Mouse (Mus musculus): Measurements from ENCODE around the gene Hes1.
A peak's percentile ranks its signal among the peaks of the same experiment; 100 is the strongest.
"Not testable (repeated sequence)": the region's sequence is repeated elsewhere in the genome, so short reads cannot be mapped to it uniquely, and the experiment has no call there.

The Hes1 gene

DNA sequence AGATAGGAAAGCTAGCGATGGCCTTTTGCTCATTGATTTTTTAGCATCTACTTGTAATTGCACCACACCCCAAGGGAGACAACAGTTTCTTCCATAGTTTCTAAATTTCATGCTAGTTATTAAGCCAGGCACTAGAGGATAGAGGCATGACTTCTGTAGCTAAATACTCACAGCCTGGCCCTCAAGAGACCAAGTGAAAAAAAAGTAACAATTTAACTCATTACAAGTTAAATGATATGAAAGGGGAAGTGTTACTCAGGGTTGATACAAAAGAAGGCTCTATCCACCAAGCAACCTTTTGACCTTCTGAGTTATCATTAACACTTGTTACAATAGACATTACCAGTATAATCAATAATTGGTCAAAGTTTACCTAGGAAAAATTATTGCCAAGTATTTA is 9.1 kb downstream of the Hes1 start:
- no peak for DNase-seq

DNA sequence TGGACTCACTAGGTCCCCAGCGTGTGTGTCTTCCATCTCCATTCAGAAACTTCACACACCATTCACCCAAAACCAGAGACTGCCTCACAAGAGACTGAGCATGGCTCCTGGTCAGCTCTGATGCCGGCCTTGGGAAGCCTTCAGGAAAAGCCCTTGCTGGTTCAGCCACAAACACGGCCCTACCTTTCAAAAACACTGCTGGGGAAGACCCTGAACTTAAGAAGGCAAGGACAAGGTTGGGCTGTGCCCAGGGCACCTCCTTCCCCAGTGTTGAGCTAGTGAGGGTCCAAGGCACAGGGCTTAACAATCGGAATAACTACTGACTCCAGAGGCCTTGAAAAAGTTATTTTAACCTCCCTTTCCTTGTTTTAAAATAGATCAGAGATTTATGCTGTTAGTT is 17.3 kb downstream of the Hes1 start:
- DNase-seq: no peak

DNA sequence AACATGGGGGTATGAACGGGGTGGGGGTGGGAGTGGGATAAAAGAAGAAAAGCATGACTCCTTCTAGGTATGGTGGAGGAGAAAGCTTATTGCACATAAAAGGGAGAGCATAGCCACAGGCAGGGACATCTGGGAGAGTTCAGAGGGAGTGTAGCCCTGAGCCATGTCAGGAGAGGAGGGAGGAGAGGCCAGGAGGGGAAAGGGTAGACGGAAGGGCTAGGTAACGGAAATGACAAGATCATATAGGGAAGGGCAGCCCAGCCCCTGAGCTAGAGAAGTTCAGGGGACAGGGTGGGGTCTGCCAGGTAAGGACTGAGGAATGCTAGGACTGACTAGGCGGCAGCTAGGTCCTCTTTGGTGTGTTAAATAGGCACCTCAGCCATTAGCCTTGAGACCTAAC is 17.8 kb downstream of the Hes1 start:
- no peak for DNase-seq

DNA sequence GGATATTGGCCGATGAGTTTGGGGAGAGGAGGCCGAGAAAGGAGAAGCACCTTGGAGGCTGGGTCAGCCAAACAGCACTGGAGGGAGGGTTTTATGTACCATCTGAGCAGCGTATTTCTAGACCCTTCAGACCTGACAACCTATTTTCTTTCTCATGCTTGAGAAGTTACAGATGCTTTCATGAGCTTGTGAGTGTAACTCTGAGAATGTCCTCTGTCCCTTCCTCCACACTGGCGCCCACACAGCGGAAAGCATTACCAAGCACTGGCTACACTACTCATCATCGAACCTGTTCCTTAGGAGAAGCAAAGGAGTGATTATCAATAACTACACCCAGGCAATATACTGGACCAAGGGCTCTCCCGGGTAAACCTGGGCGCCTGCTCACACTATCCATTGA is 18.8 kb downstream of the Hes1 start:
- no peak for DNase-seq

DNA sequence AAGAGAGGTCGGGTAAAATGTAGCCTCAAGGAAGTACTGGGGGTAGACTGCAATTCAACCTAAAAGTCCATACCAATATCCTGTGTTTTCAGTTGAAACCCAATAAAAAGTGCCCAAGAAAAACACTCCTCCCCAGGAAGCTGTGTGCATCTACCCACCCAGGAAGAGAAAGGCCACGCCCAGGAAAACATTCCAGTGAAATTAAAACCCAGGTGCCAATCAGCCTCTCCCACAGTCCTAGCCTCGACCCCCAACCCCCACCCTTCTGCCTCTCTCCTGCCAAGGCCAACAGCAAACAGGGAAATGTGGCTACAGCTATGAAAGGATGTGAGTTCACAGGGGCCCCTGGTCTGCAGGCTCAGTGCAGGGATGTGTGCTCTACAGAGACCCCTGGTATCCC is 19.4 kb downstream of the Hes1 start:
- DNase-seq: no peak

DNA sequence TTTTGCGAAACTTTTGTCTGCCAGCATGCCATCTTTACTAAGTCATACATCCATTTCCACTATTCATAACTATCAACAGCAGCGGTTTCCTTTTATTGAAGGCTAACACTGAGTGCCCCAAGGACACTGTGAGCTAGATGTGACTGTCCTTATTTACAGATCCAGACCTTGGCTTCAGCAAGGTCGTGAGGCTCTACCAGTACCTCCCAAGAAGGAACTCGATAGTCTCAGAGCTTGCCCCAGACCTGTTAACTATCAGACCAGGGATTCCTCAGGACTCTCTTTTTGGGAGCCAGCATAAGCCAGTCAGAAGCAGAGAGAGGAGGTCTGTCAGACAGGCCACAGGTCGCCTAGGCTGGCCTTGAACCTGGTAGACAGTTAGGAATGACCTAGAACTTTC is 24.5 kb downstream of the Hes1 start:
- no peak for DNase-seq

DNA sequence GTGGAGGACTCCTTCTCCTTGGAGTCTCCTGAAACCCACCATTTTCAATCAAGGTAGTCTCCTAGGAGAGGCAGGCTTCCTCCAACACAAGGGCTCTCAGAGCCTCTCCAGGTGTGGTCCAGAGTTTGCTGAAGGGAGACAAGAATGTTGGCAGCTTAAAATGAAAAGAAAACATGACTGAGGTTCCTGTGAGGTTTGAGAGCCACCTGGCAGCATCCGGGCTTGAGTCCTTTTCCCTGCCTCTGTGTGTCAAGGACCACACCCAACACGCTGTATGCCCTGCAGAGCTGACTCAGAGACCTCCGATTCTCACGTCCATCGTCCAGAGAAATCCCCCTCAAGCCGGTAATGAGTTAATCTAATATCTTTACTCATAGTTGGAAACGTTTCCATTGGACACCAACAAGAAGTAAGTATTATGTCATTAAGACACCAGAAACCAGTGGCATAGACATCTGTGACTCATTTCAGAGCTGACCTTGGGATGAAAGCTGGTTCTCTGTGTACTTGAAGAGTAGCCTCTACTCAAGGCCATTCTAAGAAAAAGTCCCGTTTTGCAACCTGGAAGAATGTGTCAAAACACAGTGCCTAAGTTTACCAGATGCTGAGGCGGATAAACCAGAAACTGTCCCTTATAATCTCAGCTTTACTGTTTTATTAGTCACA is 26.1 kb downstream of the Hes1 start:
- DNase-seq: peak; percentile 32 to 61

DNA sequence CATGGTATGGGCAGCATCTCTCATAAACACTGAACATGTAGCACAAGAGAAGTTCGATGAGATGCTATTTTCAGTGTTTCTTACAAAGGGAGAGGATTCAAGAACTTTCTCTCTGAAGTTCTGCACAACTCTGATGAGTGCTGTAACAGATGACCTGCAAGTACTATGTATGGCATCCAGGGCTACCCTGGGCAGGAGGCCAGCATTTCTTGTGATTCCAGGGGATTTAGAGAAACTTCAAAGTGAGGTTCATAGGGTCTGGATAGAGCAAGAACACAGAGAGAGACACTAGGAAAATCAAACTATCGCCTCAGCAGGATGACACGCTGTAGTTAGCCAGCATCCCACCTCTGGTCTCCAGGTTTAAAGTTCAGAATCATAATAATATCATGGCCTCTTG is 31.9 kb downstream of the Hes1 start:
- DNase-seq: no peak

DNA sequence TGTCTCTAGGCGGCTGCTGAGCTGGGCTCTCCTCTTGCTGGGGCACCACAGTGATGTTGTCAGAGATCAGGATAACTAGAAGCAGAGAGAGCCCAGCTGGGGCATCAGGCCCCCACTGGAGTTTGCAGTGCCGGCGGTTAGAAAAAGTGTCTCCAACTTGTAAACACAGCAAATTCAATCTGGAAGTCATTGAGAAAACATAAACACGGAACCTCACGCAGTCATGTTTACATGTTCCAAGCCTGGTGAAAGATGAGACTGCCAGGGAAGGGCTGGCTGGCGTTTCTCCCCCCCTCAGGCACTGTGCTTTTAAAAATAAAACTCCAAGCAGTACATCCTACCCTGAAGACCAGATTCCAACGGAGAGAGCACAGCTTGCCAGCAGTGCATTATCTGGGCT is 32.3 kb downstream of the Hes1 start:
- peak in 1 of 2 experiments; percentile 42 for DNase-seq

DNA sequence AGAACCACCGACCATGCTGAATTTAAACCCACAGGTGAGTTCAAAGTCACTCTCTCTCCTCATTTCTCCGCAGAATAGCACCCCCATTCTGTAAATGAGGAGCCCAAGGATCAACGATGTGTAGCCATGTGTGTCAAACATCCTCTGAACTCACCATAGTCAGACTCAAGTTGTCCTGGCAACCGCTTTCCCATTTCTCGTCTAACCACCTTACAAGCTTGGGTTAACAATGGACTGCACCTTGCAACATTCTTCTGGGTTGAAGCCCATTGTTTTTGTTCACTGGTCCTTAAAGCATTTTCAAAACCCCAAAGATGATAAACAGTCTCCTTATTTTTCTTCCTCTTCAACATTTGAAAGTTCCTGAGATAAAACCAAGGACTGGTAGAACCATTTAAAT is 34.9 kb downstream of the Hes1 start:
- no peak for DNase-seq

DNA sequence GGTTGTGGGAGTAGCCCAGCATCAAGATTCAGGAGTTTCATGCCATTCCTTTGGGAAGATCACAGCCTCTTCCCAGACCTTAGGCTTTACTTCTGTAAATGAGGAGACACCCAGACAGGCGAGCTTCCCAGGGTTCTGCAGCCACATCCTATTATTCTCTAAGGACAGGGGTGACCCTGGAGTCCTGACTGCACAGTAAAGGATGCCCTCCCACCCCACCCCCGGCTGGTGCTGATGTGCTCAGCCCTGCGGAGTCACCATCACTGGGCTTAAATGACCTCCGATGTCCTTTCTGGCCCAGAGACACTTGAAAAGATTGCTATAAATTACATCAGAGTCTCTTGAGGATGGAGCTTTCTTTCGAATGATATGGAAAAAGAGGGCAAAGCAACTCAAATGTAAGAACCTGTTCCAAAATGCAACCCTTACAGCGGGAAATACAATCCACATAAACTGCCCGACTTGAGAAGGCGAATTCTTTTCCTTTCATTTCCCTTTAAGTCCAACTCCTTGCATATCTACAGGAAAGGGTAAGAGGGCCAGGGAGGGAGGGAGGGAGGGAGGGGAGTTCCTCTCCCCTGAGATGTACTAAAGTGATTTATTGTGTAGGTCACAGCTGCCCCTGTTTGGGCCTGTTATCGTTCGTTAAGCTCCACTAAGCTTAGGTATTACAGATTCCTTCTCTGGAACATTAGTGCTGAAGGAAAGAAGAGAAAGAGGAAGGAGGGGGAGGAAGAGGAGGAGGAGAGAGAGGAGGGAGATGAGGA is 38.1 kb downstream of the Hes1 start:
- DNase-seq: no peak

DNA sequence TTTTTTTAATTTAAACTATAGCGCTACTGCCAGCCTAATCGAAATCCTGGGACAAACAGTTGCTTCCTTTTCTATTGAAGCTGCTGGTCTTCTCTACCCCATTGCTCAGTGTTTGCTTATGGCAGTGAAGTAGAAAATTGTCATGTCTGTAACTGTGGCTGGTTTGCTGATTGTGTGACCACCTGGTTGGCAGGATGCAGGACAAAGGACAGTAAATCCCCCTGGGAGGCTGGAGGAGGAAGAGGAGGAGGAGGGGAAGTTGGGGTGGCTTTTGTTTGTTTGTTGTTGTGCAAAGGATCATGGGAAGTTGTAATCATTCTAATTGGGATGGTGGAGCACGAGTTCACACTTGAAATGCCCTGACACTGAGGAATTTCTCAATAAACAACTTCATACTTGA is 38.8 kb downstream of the Hes1 start:
- DNase-seq: no peak

DNA sequence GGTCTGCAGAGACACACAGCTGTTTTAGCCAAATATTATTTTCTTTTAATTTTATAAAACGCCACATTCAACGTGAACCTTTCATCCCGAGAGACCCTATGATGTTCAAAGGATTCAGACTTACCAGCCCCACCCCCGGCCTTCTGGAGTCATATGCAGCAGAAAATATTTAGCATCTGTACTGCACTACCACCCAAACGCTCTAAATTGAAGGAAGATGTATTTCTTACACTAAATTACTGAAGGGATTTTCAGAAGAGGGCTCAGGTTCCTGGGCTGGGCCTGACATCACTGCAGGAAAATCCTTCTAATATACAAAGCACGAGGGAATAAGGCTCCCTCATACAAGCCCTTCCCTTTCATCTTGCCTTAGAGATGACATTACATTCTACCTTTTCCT is 39.3 kb downstream of the Hes1 start:
- DNase-seq: no peak

DNA sequence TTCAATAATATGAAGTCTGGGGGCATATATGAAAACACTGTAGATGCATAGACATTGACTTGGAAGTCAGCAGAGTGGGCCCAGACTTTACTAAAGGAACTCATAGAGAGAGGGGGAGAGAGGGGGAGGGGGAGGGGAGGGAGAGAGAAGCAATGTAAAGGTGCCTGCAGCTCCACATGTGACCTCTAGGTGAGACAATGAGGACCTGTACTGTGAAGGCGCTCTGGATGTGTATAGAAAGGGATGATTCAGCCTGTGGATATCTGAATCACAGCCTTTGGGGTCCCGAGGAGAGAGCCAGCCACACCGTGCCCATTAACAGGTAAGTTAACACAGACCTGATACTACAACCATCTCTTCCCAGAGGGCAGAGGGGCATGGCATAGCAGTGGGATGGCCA is 40.2 kb downstream of the Hes1 start:
- DNase-seq: no peak

DNA sequence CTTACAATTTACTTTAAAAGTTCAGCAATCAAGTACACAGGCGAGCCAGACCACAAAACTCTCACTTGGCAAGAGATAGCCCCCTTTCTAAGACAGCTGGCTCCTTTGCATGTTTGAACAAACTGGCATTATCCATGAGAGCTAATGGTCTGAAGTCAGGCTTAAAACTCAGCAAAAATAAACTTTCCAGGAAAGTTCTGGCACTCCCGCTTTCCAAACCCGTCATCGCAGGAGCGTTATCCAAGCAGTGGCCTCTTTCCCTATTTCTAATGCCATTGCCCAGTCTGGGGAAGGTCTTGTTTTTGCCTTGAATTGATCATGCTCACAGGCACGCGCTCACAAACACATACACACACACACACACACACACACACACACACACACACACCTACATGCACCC is 41.3 kb downstream of the Hes1 start:
- no peak for DNase-seq

DNA sequence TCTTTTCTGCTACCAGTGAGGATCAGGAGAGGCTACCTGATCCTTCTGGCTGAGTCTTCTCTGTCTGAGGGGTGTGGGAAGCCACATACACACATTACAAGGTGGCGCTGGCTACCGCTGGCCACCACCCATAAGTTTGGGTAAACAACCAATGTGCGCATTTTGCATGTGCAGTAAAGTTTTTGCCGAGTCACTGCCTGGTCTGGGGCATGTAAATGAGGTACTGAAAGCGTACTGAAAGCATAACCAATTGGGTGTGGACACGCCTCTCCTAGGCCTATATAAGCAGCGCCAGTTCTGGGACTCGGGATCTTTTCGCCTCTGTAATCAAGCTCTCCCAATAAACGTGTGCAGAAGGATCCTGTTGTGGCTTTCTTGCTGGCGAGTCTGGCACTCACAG is 44.0 kb downstream of the Hes1 start:
- DNase-seq: not testable (repeated sequence)

DNA sequence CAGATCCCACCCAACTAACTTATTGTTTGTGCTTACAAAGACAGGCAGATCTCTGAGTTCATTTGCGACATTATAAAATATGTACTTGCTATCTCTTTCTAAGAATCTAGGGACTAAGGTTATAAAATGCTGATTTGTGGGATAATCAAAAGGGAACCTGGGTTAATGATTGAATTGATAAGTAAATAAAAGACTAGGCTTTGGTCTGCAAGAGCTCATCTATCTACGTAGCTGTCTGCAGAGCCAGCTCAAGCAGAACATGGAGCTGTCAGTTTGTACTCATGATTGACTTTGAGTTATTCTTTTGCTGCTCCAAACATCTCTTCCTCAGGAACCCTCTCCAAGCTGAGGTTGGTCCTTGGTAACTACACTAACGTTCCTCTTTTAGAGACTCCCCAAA is 46.3 kb downstream of the Hes1 start:
- no peak for DNase-seq

DNA sequence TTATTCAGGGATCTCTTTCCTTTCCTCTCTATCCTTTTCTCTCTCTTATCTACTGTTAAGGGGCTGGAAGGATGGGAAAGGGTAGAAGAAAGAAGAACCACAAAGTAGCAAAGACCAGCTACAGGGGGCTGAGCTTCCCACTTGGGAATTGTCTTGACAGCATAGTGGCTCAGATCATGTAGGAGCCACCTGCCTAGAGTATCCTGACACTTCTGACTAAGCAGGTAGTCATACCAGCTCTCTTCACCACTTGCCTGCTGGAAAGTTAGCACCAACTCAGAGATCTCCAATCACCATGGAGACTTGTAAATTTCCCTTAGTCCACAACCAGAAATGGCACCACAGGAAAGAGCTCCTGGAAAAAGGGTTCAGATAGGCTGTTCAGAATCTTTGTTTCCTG is 46.9 kb downstream of the Hes1 start:
- no peak for DNase-seq

DNA sequence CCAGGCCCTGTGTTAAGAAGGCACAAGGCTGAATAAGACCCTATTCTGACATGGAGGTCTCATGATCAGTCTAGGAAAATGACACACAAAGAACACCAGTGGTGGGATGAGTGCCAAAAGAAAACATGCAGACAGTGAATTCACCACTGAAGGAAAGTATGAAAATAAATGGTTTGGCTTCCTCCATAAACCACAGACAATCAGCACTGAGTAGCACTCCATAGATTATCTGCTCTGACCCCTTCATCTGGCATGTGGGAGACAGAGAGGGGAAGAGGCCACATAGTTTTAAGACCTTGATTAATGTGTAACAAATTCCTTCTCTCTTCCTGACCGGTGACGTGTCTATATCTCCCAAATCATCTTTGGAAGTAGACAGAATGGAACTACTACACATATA is 47.4 kb downstream of the Hes1 start:
- DNase-seq: no peak

DNA sequence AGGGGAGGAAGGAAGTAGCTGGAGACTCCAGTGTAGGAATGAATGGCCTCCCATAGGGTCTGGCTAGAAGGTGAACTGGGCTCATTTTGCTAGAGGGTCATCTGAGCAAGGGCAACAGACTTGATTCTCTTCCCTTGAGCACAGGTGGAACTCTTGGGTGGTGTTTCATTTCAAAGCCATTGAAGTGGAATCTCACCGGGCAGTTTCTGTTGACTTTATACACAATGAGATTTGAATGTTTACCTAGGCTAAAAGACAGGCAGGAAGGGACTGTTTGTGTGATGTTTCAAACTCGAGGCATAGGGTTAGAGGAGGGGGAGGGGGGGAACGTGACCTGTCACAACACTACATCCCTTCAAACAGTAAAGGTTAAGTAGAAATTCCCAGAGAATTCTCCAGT is 49.0 kb downstream of the Hes1 start:
- DNase-seq: peak in 1 of 2 experiments; percentile 60

DNA sequence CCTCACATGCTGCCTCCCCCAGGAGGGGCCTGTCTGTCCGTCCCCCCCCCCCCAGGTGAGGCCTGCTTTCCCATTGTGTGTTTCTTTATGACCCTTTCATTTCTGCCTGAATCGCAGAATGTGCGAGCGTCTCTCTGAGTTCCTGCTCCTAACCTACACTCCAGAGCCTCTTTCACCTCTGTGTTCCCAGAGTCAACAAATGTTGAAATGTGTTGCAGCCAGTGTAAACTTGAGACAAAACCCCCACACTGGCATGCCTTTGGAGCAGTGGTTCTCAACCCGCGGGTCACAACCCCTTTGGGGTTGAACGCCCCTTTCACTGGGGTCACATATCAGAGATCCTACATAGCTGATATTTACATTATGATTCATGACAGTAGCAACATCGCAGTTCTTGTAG is 49.6 kb downstream of the Hes1 start:
- DNase-seq: peak; percentile 40 to 62

DNA sequence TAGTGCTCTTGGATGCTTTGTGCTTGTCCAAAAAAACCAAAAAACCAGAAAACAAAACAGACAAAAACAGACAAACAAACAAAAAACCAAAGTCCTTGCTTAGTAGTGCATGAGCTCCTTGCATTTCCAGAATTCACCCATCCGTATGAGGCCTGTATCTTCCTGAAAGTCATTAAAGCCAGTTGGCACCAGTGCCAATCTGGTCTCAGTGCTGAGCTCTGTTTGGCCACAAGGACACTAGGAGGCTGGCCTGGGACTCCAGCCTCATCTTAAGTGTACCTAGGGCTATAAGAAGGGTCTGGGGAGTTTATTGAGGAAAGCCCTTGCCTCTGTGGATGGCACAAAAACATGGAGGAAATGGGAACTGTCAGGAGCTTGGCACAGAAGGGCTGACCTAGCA is 50.3 kb downstream of the Hes1 start:
- DNase-seq: no peak
